Mouse (Mus musculus) spleen, embryonic (tissue): ENCODE results near the gene Fam171a2.

Source experiments
- CTCF ChIA-PET: fragments of 350-600 bp; sonication (Branson Sonifier 250); formaldehyde crosslinking; loops from one replicate; lab custom pipeline; 2022; lab: Charles Lee

The Fam171a2 gene

DNA sequence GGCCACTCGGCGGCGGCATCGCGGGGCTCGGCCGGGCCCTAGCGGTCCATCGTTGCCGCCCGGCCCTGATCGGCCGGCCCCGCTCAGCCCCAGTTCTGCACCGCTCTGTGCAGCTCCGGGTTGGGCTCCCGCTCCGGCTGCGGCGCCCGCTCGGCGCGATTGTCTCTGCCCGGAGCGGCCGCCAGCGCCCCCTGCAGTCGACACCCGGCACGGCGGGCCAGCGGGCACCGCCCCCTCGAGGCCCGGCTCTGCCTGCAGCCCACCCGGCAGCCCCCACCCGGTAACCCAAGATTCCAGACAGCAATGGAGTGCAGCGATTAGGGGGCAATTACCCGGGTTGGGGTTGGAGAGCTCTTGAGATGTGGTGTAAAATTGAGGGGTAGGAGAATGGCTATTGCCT lies at the start of gene Fam171a2:
Fam171a2 (minus strand) TSS at position 186 of the 400 bp plus-strand sequence.
- CTCF ChIA-PET: interaction anchor here (0.6 kb wide), 1 partner anchor 14 kb away, joined by 4 read pairs; no protein-coding TSS in a partner anchor

DNA sequence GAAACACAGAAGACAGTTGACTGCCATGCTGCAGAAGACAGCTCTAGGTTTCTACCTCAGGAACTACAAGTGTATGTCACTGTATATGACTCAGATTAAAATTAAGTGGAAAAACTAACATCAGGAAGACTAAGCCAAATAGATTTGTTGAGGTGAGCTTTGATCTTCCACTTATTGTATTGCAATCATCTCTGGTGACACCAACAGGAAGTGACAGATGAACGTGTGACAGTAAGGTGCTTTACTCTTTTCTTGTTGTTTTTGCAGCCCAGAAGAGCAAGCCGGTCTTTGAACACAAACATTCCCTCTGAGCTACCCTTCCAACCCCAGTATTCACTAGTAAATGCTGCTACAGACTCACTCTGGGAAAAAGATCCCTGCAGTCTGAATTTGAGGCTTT lies 49.2 kb upstream of the Fam171a2 start:
- CTCF ChIA-PET: no interaction called here

DNA sequence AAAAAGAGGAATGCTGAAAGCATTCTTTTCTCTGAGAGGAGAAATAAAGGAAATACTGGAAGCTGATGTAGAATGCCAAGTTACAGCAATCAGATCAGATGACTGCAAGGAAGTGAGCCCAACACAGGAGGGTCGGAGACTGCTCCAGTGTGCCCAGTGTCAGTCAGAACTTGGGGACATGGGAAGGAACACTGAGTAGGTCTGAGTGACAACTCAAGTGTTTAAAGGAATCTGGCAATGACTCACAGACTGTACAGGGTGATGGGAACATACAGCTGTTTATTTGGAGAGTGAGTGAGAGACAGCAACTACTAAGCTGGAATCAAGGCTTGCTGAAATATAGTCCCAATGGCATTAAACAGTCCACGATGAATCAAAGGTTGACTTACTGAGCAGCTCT lies 48.7 kb upstream of the Fam171a2 start:
- CTCF ChIA-PET: no interaction called here

DNA sequence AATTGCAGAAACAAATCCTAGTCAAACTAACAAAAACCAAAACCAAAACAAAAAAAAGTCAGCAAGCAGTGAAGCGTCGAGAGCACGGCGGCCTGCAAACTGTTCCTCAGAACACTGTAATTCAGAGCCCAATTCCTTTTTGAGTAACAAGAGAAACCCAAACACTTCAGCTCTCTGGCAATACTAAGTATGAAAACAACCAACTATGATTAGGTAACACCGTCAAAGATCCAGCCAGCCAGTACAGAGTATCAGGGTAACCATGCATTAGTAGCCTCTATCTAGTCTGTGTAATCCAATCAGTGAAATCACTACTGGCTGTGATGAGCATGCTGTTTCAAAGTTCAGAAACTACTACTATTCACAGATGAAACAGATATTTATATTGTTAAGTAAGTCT lies 48.3 kb upstream of the Fam171a2 start:
- CTCF ChIA-PET: no interaction called here

DNA sequence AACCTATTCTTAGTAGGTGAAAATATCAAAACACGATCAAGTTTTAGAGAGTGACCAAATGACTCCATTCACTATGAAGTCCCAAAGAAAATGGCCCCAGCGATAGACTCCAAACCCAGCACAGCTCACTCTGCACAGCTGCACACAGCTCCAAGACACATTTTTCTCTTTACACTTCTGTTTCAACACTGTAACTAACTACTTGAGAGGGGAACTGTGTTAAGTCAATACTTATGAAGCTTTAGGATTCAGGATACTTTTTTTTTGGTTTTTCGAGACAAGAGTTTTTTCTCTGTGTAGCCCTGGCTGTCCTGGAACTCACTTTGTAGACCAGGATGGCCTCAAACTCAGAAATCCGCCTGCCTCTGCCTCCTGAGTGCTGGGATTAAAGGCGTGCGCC lies 47.6 kb upstream of the Fam171a2 start:
- CTCF ChIA-PET: interaction anchor here (0.6 kb wide), 1 partner anchor 1205 kb away, joined by 3 read pairs; no protein-coding TSS in a partner anchor

DNA sequence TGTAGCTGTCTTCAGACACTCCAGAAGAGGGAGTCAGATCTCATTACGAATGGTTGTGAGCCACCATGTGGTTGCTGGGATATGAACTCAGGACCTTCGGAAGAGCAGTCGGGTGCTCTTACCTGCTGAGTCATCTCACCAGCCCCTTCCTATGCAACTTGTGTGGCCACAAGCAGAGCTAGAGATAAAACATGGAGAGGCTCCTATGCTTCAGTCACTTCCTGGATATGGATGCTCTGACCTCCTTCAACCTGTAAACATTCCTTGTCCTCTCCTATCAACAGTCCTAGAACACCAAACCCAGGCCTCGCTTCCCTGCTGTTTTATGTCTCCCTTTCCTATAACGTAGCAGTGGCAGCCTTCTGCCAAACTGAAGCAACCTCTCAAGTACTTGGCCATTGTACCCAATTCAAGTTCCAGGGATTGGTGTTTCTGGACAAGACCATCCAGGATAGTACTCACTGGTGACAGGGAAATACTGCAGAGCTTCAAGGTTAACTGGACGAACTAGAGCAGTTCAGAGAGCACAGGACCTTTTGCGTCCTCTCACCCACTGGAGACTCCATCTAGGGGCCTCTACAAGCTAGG lies 46.7 kb upstream of the Fam171a2 start:
- CTCF ChIA-PET: no interaction called here

DNA sequence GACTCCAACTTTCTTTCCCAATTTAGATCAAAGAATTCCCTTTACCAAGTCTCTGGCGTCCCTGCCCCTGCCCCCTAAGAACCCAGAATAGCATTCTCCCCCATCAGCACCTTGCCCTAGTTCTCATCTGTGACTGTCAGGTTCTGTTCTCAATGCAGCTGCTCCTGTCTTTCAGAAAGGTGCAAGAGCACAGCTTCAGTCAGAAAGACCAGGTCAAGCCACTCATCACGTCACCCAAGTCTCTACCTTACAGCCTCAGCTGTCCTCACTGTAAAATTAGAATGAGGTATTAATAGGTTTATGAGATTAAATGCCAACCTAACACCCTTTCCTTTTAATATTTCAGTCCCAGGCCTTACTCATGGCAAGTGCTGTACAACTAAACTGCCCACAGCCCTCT lies 45.8 kb upstream of the Fam171a2 start:
- CTCF ChIA-PET: interaction anchor here (0.7 kb wide), 1 partner anchor 64 kb away, joined by 4 read pairs; no protein-coding TSS in a partner anchor

DNA sequence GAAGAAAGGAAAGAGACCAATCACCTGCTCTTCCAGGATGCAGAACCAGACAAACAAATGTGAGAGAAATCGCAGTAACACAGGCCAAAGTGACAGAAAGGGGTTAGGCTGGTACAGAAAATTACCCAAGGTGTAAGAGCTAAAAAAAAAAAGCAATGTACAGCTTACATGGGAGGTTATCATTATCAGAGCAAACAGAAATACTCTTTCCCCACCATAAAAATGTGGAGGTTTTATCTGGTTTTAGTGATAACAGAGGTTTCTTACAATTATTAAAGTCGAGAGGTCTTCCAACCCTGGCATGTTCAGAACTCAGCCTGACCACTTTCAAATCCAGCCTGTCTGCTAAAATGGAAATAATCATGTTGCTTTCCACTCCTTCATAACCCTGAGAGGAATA lies 40.4 kb upstream of the Fam171a2 start:
- CTCF ChIA-PET: no interaction called here

DNA sequence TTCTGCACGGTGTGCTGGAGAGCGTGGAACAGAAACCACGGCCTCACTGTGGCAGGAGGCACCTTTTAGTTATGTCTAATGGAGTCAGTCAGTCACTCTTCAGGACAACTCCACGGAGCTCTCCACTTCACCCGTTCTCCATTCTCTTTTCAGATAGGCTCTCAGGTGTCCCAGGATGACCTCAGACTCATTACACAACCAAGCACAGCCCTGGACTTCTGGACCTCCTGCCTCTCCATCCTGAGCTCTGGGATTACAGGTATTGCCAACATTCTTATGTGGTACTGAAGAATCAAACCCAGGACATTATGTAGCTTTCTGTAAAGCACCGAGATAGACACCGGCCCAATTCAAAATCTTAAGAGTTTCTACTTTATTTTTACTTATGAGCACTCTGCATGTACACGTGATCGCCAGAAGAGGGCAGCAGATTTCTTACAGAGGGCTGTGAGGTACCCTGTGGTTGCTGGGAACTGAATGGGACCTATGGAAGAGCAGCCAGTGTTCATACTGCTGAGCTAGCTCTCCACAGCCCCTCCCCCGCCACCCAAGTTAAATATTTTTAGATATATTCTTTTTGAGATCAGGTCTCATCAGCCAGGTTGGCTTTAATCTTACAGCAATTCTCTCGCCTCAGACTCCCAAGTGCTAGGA lies 39.4 kb upstream of the Fam171a2 start:
- CTCF ChIA-PET: interaction anchor here (1.4 kb wide), 1 partner anchor 14 kb away, joined by 5 read pairs; no protein-coding TSS in a partner anchor

DNA sequence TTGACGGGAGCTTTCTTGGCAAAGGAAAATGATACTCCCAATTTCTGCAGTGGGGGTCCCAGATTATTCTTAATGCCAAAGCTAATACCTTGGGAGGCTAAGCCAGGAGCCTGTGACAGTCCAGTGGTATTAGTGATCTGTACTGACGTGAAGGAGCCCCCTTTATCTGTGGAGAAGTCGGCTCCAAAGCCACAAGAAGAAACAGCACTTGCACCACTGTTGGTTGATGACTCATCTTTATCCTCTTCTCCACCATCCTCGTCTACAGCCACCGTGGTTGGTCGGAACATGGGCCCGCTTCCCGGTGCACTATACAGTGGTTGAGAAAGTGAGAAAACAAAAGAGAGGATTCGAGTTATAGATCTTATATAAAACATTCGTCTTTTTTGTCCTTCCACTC lies 34.3 kb upstream of the Fam171a2 start:
- CTCF ChIA-PET: no interaction called here

DNA sequence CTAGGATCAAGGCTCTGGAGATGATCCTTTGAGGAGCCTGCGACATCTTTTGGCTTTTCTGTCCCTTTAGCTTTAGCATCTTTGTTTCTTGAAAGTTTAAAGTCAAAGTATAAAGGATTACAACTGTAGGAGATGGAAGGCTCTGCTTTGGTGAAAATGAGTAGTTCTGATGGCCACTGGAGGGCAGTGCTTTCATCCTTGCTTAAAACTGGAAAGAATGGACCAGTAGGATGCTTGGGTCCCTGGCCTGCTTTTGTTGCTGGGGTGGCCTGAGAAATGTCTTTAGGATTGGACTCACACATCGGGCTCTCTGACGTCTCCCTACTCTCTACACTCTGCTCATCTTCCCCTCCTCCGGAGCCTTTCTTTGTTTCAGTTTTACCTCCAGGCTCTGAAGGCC lies 33.4 kb upstream of the Fam171a2 start:
- CTCF ChIA-PET: interaction anchor here (0.5 kb wide), 1 partner anchor 93 kb away, joined by 6 read pairs; no protein-coding TSS in a partner anchor

DNA sequence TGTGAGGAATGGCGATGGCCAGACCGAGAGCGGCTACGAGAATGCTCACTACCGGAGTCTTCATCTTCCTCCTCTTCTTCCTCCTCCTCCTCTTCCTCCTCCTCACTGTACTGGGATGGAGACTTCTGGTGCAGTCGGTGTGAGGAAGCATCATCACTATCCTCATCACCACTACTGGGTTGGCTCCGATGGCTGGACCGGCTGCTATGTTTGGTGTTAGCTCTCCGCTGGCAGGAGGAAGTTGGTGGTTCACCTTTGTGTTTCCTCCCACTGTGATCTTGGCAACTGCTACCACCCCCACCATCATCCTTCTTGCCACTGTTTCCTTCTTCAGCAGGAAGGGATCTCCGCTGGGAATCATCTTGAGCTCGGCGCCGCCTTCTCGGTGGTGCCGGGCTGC lies 32.6 kb upstream of the Fam171a2 start:
- CTCF ChIA-PET: interaction anchor here (0.5 kb wide), 1 partner anchor 92 kb away, joined by 6 read pairs; no protein-coding TSS in a partner anchor

DNA sequence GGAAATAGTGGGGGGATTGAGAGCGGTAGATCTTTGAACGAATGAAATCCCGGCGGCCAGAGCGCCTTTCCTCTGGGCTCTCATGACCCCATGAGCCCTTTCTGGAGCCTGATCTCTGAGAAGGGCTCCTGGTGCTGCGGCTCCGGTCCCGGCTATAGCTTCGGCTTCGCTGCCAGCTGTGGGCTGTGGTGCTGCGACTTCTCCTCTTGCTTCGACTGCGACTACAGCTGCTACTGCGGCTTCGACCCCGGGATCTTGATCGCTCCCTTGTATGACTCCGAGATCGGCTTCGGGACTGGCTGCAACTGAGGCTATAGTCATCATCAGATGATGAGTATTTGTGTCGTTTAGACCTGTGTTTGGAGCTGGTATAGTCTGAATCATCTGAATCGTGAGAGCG lies 32.1 kb upstream of the Fam171a2 start:
- CTCF ChIA-PET: no interaction called here

DNA sequence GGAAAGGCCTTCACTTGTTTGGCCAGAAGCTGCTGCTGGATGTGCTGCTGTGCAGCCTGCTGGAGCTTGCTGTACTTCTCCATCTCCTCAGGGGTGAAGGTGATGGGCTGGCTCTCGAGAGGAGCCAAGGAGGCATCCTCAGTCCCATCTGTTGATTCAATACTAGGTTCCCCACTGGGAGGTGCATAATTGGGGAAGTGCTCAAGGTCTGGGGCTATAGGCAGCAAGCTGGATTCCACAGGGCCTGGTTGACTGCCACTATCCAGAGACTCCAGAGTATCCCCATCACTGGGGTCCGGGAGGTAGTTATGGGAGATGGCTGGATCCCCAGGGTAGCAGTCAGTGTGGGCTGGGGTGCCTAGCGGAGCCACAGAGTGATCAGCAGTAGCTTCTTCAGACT lies 31.2 kb upstream of the Fam171a2 start:
- CTCF ChIA-PET: no interaction called here

DNA sequence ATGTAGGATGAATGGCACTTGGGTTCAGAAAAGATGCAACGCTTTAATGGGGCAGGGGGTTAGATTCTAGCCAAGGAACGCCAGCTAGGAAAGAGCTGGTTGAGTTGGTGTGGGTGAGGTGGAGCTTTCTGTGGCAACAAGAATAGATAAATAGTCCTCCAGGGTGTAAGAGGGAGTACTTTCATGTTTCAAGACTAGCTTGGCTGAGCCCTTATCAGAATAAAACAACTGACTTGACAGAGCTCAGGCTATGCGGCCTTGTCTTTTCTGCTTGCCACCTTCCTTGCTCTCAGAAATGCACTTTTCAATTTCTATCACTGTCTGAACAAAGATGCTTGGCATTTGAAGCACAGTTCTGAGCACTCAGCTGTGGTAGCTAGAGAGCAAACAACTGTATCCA lies 27.5 kb upstream of the Fam171a2 start:
- CTCF ChIA-PET: no interaction called here

DNA sequence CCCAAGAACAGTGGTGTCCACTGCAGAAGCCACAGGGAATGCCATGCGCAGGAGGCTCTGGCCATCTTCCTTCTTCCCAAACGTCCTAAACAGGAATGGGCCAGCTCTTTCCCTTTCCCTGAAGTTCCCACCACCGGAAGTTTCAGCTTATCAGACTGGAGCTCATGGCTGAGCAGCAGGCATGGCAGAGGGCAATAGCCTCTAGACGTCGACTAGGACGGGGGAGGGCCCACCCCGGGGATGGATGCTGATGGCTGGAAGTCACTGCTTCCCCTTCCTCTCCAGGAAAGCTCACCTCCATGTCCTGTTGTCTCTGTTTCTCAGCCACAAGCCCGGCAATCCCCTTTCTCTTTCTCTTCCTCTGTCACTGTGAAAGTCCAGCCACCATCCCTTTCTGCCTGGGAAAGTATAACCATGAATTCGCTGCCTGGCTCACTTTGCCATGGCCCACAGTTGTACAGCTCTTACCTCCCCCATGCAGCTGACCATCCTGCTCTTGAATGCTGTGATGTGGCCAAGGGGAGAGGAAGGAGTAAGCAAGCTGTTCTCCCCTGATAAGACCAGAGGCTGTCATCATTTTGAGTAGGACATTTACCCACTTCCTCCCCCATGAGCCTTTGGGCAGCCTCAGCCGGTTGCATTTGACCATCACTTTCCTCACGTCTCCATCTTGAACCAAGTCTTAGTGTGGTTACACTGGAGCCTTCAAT lies 22.3 kb upstream of the Fam171a2 start, which contains the start of gene Itga2b:
Itga2b (minus strand) TSS at position 475 of the 710 bp plus-strand sequence.
- CTCF ChIA-PET: no interaction called here

DNA sequence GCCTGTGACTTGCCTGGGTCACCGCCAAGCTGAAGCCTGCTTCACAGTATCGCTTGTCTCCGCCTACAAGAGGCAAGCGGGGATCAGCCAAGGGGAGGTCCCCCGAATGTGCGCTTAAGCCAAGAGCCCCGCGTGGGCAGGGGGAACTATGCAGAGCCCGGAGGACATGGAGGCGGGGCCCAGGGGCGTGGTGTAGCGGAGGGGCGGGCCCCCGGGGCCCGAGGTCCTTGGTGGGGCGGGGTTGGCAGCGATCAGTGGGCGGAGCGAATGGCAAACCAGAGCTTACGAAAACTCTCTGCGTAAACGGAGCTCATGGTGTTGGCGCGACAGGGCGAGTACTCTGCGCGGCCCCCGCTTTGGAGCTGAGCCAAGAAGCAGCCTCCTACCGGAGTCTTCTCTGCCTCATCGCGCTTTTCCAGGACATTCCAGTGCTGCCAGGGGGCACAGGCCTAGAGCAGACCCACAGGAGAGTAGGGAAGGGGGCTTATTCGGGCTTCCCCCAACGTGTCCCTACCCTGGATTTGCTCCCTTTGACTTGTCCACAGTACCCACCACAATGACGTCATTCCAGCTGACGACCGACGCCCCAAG lies 19.7 kb upstream of the Fam171a2 start:
- CTCF ChIA-PET: interaction anchor here (0.7 kb wide), 1 partner anchor 111 kb away, joined by 4 read pairs; no protein-coding TSS in a partner anchor

DNA sequence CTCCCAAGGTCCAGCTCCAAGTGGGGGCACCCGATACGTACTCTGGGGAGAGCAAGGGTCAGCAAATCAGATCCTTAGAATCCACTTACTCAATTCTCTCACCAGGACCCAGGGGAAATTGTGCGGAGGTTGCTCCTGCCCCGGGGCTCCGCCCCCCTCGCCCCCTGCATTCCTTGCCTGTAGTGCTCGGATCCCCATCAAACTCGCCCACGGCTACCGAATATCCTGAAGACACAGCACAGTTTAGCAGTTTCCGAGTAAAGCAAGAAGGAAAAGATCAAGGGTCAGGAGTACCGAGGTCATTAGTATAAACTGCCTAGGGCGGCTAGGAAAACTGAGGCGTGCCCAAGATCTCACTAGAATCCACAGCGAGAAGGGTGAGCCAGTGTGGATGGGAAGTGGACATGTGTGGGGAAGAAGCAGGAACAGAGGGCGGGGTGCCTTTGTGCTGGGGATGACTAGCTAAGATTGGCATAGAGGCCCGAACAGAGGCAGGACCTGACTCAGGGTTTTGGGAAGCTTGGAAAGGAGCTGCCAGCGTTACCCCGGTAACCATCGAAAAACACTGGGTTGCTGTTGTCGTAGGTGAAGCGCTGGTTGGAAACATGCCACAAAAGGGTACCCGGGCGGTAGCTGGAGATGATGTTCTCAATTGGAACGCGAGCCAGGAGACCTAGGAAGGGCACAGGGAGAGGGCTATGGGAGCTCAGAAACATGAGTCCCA lies 18.4 kb upstream of the Fam171a2 start:
- CTCF ChIA-PET: interaction anchor here (0.7 kb wide), 1 partner anchor 476 kb away, joined by 4 read pairs; no protein-coding TSS in a partner anchor

DNA sequence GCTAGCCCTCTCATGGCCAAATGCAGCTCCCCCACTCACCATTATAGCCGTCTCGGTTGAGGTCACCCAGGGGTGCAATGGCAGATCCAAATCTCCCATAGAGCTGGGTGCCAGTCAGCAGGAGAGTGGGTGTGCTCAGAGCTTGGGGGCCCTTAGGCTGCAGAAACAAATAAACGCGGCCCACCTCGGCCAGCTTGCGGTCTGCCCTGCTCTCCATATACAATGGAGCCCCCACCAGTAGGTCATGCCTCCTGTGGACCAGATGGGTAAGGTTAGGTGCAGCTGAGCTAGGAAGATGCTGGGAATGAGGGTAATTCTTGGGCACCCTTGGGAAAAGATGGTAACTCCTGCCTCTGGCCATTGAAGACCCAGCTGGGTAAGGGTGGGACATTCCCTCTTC lies 17.4 kb upstream of the Fam171a2 start:
- CTCF ChIA-PET: no interaction called here

DNA sequence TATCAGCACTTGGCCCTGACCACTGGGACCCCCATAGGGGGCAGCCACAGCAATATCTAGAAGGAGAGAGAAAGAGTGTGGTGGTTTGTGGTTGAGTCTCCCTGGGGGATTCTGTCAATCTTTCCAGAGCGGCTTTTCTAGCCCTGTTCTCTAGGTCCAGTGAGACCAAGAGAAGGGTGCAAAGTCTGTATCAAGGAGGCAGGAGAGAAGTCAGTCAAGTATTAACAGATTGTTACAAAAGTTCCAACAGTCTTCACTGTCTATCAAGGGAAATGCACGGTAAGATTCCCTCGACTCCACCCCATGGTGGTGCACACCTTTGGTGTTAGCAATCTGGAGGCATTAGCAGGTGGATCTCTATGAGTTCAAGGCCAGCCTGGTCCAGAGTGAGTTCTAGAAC lies 14.3 kb upstream of the Fam171a2 start:
- CTCF ChIA-PET: no interaction called here

DNA sequence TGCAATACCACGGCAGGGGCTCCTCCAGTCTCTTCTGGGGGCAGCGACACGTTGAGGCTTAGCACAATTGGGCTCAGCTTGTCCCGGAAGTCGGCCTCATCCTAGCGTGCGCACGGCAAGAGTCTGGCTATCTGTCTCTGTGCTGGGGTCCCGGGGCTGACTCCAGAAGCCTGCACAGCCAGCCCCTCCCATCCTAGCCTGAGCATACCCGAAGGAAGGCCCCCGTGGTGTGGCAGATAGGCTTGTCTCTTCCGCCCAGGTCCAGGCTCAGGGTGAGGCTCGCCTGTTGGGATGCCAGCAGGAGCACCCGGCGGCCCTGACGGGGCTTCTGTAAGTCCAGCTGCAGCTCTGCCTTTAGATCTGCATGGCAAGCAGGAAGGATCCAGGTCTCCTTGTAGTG lies 13.1 kb upstream of the Fam171a2 start:
- CTCF ChIA-PET: no interaction called here
